In the genomic region with DNA sequence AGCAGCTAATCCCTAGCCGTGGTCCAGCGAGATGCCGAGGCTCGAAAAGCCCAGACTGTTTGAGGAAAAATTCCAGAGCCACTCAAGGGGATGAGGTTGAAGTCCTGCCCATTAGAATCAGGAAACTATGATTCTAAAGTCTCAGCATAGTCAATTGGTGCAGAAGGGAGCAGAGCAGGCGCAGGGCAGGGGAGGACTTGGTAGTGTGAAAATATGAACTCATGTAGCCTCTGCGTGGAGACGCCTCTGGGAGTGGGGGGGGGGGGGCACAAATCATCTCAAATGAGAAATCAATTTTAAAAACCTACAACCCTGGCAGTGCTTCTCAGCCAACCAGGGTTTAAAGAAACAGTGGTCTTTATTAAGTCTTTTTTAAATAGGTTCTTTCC, we compare ENCODE assay signal across 9 mouse cellular contexts.
A peak's percentile ranks its signal among the peaks of the same experiment; 100 is the strongest.
DNase-seq lines count a peak whose midpoint lies in the region; ATAC-seq lines count a peak whose summit lies in the region.
"Had no signal": no experiment of that assay in that cellular context is flagged by ENCODE, and none has a peak within 500 bp of the region (broad histone marks: within the 10 kb centered on the region; RNA-seq: fewer than 3 reads in every experiment).

No protein-coding gene starts in this region.

- WGBS in hindbrain, embryonic 10.5 days = 44% methylated on average over 7 of the region's 7 CpGs
- 47% methylated on average over 7 of the region's 7 CpGs for WGBS in hindbrain, embryonic 11.5 days
- 25% methylated on average over 7 of the region's 7 CpGs for WGBS in forebrain, embryonic 10.5 days
- WGBS in hindbrain, embryonic 13.5 days = 47% methylated on average over 7 of the region's 7 CpGs

- H3K4me3 ChIP-seq in hindbrain, embryonic 10.5 days = no peak overlapping the region
- H3K4me3 ChIP-seq in hindbrain, embryonic 11.5 days (ENCODE audit: low read depth, low read length) = no peak overlapping the region
- peak overlapping the region; percentile 14 for H3K4me3 ChIP-seq in forebrain, embryonic 10.5 days
- no peak overlapping the region for H3K4me3 ChIP-seq in hindbrain, embryonic 13.5 days
- H3K4me3 ChIP-seq: liver, embryonic 12.5 days had no signal

- H3K36me3 ChIP-seq in hindbrain, embryonic 10.5 days = no peaks in the 10 kb centered on the region
- no peaks in the 10 kb centered on the region for H3K36me3 ChIP-seq in hindbrain, embryonic 11.5 days (ENCODE audit: control insufficient read depth, insufficient read depth, low read length)
- H3K36me3 ChIP-seq in forebrain, embryonic 10.5 days (replicated peaks) = no peaks in the 10 kb centered on the region
- no peaks in the 10 kb centered on the region for H3K36me3 ChIP-seq in hindbrain, embryonic 13.5 days
- H3K36me3 ChIP-seq: liver, embryonic 12.5 days had no signal

- H3K9ac ChIP-seq in hindbrain, embryonic 11.5 days (ENCODE audit: low read depth, low read length) = no peak overlapping the region
- no peak overlapping the region for H3K9ac ChIP-seq in hindbrain, embryonic 13.5 days
- H3K9ac ChIP-seq: liver, embryonic 12.5 days had no signal

- DNase-seq in hindbrain, embryonic 10.5 days (ENCODE audit: low spot score) = no peak
- no peak for DNase-seq in hindbrain, embryonic 11.5 days (ENCODE audit: low spot score)
- no peak for DNase-seq in forebrain, embryonic 10.5 days (ENCODE audit: extremely low spot score, low spot score)
- peak; percentile 45 for DNase-seq in retina, embryonic 14.5 days (ENCODE audit: low spot score)
- DNase-seq in thymus, adult 18-20 months = no peak
- DNase-seq: cerebellum, adult 2 months had no signal

- H3K27me3 ChIP-seq in hindbrain, embryonic 10.5 days (ENCODE audit: insufficient read depth, poor library complexity, severe bottlenecking) = no peaks in the 10 kb centered on the region
- no peaks in the 10 kb centered on the region for H3K27me3 ChIP-seq in hindbrain, embryonic 11.5 days (ENCODE audit: control insufficient read depth, insufficient read depth, low read length)
- no peaks in the 10 kb centered on the region for H3K27me3 ChIP-seq in forebrain, embryonic 10.5 days (ENCODE audit: poor library complexity, severe bottlenecking)
- H3K27me3 ChIP-seq in hindbrain, embryonic 13.5 days = no peaks in the 10 kb centered on the region
- H3K27me3 ChIP-seq: liver, embryonic 12.5 days had no signal

- no peak for ATAC-seq in hindbrain, embryonic 11.5 days (ENCODE audit: low FRiP score)
- no peak for ATAC-seq in hindbrain, embryonic 13.5 days (ENCODE audit: low FRiP score)
- no peak for ATAC-seq in megakaryocyte progenitor cell, adult 5-6 weeks (replicated peaks; ENCODE audit: poor library complexity)
- ATAC-seq: liver, embryonic 12.5 days had no signal

- H3K4me2 ChIP-seq in hindbrain, embryonic 11.5 days (replicated peaks; ENCODE audit: low read depth, low read length) = no peak overlapping the region
- H3K4me2 ChIP-seq in hindbrain, embryonic 13.5 days = no peak overlapping the region
- H3K4me2 ChIP-seq: liver, embryonic 12.5 days had no signal

- peaks cover 50% of the 10 kb centered on the region for H3K4me1 ChIP-seq in hindbrain, embryonic 10.5 days (replicated peaks)
- peaks cover 7% of the 10 kb centered on the region for H3K4me1 ChIP-seq in hindbrain, embryonic 11.5 days (replicated peaks; ENCODE audit: control insufficient read depth, insufficient read depth, low read length)
- peaks cover 53% of the 10 kb centered on the region for H3K4me1 ChIP-seq in forebrain, embryonic 10.5 days
- peaks cover 40% of the 10 kb centered on the region for H3K4me1 ChIP-seq in hindbrain, embryonic 13.5 days (replicated peaks)
- H3K4me1 ChIP-seq: liver, embryonic 12.5 days had no signal

- H3K27ac ChIP-seq in hindbrain, embryonic 10.5 days = peak overlapping the region; percentile 62; the same call in 1 of the 2 replicates
- H3K27ac ChIP-seq in hindbrain, embryonic 11.5 days (ENCODE audit: low read depth, low read length) = no peak overlapping the region
- H3K27ac ChIP-seq in forebrain, embryonic 10.5 days = peak overlapping the region; percentile 69
- H3K27ac ChIP-seq in hindbrain, embryonic 13.5 days = peak overlapping the region; percentile 2; the same call in 1 of the 2 replicates
- H3K27ac ChIP-seq: liver, embryonic 12.5 days had no signal

- no peaks in the 10 kb centered on the region for H3K9me3 ChIP-seq in hindbrain, embryonic 10.5 days
- H3K9me3 ChIP-seq in hindbrain, embryonic 11.5 days (ENCODE audit: control insufficient read depth, low read length) = no peaks in the 10 kb centered on the region
- no peaks in the 10 kb centered on the region for H3K9me3 ChIP-seq in forebrain, embryonic 10.5 days
- no peaks in the 10 kb centered on the region for H3K9me3 ChIP-seq in hindbrain, embryonic 13.5 days
- H3K9me3 ChIP-seq: liver, embryonic 12.5 days had no signal
